Mouse (Mus musculus) midbrain, embryonic 15.5 days (tissue): ENCODE data around the gene Gpr68. TPM values are rescaled to one million over a fixed set of nuclear protein-coding genes. Genes with fewer than 3 reads are reported as not detected.

ENCODE experiments used
- ATAC-seq: fragments of 200-750 bp; cut with Nextera tagmentation; replicated peaks from 2 replicates; pipeline ENCODE4 v1.8.0; 2017; ENCODE audit warnings: moderate TSS enrichment
- H3K27ac ChIP-seq: fragments of 300-500 bp; sonication (generic); 2 replicates; pipeline ENCODE4 v1.5.1; 2015; ENCODE audit warnings: mild to moderate bottlenecking, inconsistent platforms
- H3K27me3 ChIP-seq: fragments of 300-500 bp; sonication (generic); replicated peaks from 2 replicates; pipeline ENCODE4 v1.6.1; 2015; ENCODE audit warnings: inconsistent platforms
- H3K36me3 ChIP-seq: fragments of 300-500 bp; sonication (generic); replicated peaks from 2 replicates; pipeline ENCODE4 v1.6.1; 2015; ENCODE audit warnings: inconsistent platforms
- H3K4me1 ChIP-seq: fragments of 300-500 bp; sonication (generic); 2 replicates; pipeline ENCODE4 v1.6.1; 2015; ENCODE audit warnings: inconsistent platforms
- H3K4me2 ChIP-seq: fragments of 300-500 bp; sonication (generic); 2 replicates; pipeline ENCODE4 v1.6.1; 2015; ENCODE audit warnings: inconsistent platforms, mild to moderate bottlenecking, moderate library complexity
- H3K4me3 ChIP-seq: fragments of 300-500 bp; sonication (generic); 2 replicates; pipeline ENCODE4 v1.5.1; 2015; ENCODE audit warnings: mild to moderate bottlenecking, inconsistent platforms
- H3K9ac ChIP-seq: fragments of 300-500 bp; sonication (generic); 2 replicates; pipeline ENCODE4 v1.6.1; 2015; ENCODE audit warnings: mild to moderate bottlenecking, inconsistent platforms
- H3K9me3 ChIP-seq: fragments of 300-500 bp; sonication (generic); 2 replicates; pipeline ENCODE4 v1.6.1; 2016; ENCODE audit warnings: inconsistent platforms
- WGBS: fragments of 180-500 bp; shearing (Covaris S2); methylation state at CpG from one replicate; pipeline ENCODE4 v1.1.7; 2015; ENCODE audit warnings: mixed read lengths; 5-methylcytosine and 5-hydroxymethylcytosine counted together
- polyA plus RNA-seq: library from polyadenylated mRNA; unstranded; fragments of >200 nt; fragmentation: Nextera tagmentation; extraction: Ambion mirVana; gene quantifications from 2 replicates; pipeline ENCODE4 v1.2.1, GENCODE M21; 2015

Gpr68 gene
- polyA plus RNA-seq, 1 experiment from 2014 or later, result 6.7 TPM

DNA sequence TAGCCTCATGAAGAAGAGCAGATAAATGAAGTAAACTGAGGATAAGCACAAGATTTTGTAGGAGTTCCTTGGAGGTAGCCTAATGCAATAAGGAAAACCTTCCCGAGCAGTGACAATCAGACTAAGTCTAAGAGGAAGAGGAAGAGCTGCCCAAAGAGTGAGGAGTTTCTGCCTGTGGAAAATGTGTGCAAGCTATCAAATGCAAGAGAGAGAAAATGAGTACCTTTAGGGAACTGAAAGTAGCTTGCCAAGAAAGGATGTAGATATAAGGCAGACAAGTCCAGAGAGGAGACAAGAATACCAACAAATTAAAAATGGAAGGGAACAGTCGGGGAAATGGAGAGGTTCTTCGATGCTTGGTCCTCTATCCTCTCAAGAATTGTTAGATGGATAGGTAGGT is 22.4 kb downstream of the Gpr68 start:
- Histone ChIP-seq H3K4me3 (no peak overlapping the region), H3K27ac (no peak overlapping the region), H3K27me3 (no peaks in the 10 kb centered on the region), H3K4me2 (no peak overlapping the region), H3K9ac (no peak overlapping the region), H3K36me3 (no peaks in the 10 kb centered on the region), H3K4me1 (peaks cover 6% of the 10 kb centered on the region; the same call in 1 of the 2 replicates), H3K9me3 (no peaks in the 10 kb centered on the region)
- WGBS, result 92% methylated on average over 3 of the region's 3 CpGs
- no peak for ATAC-seq

DNA sequence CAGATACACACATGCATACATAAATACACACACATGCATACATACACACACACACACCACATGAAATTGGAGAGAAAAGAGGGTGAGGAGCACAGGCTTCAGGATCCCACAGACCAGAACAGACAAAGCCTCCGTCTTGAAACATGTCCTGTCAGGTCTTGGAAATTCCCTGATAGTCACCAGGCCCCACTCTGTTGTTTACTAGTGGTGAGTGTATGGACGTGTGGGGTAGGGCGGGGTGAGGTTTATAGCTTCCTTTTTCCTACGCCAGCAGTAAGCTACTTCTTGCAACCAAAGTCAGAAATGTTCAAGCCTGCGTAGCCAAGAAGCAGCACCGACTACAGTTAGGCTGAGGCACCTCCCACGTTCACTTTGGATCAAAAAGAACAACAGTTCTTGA is 24.8 kb downstream of the Gpr68 start:
- Histone ChIP-seq H3K4me2 (no peak overlapping the region), H3K4me1 (peaks cover 6% of the 10 kb centered on the region; the same call in 1 of the 2 replicates), H3K27ac (no peak overlapping the region), H3K9me3 (no peaks in the 10 kb centered on the region), H3K9ac (no peak overlapping the region), H3K36me3 (no peaks in the 10 kb centered on the region), H3K4me3 (no peak overlapping the region), H3K27me3 (no peaks in the 10 kb centered on the region)
- no peak for ATAC-seq
- 83% methylated on average over 7 of the region's 7 CpGs for WGBS

DNA sequence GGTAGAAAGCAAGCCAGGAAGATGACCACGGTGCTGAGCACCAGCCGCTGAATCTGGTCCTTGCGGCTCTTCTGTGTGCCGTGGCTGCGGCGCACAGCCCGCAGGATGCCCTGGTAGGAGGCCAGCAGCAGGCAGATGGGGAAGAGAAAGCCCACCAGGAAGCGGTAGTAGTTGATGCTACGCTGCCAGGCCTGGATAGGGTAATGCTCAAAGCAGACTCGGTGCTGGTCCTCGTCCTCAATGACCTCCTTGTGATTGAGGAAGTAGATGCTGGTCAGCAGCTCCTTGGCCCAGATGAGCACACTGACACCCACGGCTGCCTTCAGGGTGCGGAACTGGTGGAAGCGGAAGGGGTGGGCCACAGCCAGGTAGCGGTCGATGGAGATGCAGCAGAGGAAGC is 29.4 kb downstream of the Gpr68 start:
- Histone ChIP-seq H3K27me3 (no peaks in the 10 kb centered on the region), H3K4me2 (no peak overlapping the region), H3K4me3 (no peak overlapping the region), H3K9me3 (no peaks in the 10 kb centered on the region), H3K36me3 (no peaks in the 10 kb centered on the region), H3K9ac (no peak overlapping the region), H3K4me1 (no peaks in the 10 kb centered on the region), H3K27ac (no peak overlapping the region)
- ATAC-seq, result no peak
- 91% methylated on average over 16 of the region's 16 CpGs for WGBS

DNA sequence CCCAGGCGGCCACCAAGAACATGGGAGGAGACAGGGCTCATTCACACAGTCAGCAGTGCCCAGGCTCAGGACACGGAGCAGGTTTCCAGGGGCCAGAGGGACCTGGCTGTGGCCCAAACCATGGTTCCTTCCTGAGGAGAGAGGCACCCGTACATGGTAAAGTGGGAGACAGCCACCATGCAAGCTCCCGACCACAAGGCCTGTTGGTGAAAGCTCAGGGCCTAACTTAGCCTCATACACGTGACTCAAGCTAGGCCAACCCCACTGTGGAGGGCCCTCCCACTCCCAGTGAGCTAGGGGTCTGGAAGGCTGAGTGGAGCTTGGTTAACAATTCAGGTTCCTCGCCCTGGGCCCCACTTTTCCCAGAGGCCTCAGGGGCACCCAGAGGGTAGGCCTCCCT is 30.1 kb downstream of the Gpr68 start:
- 82% methylated on average over 6 of the region's 6 CpGs for WGBS
- Histone ChIP-seq H3K4me3 (no peak overlapping the region), H3K4me2 (no peak overlapping the region), H3K9ac (no peak overlapping the region), H3K36me3 (no peaks in the 10 kb centered on the region), H3K27ac (no peak overlapping the region), H3K4me1 (no peaks in the 10 kb centered on the region), H3K27me3 (no peaks in the 10 kb centered on the region), H3K9me3 (no peaks in the 10 kb centered on the region)
- no peak for ATAC-seq

DNA sequence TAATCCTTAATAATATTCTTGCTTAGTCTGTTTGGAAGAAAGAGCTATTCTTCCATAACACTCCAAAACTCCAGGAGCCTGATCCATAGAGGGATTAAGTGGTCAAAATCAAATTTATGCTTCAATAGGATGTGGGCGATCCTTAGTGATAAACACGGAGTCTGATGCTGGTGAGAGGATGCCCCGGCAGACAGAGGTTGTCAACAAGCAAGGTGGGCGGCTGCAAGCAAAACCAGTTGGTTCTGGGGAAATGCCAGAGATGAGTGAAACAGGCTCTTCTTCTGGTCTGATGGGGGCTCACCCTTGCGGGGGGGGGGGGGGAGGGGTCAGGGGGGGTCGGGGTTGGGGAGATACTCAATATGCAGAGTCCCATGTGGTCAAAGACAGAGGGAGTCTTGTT is 32.0 kb downstream of the Gpr68 start:
- ATAC-seq, result no peak
- H3K4me3 ChIP-seq, result no peak overlapping the region
- no peaks in the 10 kb centered on the region for H3K4me1 ChIP-seq
- no peaks in the 10 kb centered on the region for H3K27me3 ChIP-seq
- H3K4me2 ChIP-seq, result no peak overlapping the region
- no peaks in the 10 kb centered on the region for H3K36me3 ChIP-seq
- WGBS, result 68% methylated on average over 6 of the region's 6 CpGs
- no peak overlapping the region for H3K27ac ChIP-seq
- H3K9ac ChIP-seq, result no peak overlapping the region
- H3K9me3 ChIP-seq, result no peaks in the 10 kb centered on the region

DNA sequence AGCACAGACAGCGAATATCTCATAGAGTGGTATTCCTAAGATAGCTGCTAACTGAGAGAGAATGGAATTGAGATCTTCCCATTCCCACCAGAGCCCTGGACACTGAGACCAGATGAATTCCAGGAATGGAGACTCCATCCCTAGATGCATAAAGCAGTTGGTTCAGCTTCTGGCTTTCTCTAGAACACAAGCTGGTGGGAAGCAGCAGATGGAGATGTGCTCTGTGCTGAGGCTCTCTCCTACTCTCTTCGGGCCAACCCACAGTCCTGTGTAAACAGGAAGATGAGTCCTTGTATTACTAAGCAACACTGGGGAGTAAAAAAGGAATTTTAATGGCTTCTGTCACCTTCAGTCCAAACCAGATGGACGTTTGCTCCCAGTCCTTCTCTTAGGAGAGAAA is 32.4 kb downstream of the Gpr68 start:
- Histone ChIP-seq H3K9me3 (no peaks in the 10 kb centered on the region), H3K36me3 (no peaks in the 10 kb centered on the region), H3K4me2 (no peak overlapping the region), H3K27ac (no peak overlapping the region), H3K9ac (no peak overlapping the region), H3K4me1 (no peaks in the 10 kb centered on the region), H3K4me3 (no peak overlapping the region), H3K27me3 (no peaks in the 10 kb centered on the region)
- 58% methylated on average over 3 of the region's 3 CpGs for WGBS
- ATAC-seq, result no peak

DNA sequence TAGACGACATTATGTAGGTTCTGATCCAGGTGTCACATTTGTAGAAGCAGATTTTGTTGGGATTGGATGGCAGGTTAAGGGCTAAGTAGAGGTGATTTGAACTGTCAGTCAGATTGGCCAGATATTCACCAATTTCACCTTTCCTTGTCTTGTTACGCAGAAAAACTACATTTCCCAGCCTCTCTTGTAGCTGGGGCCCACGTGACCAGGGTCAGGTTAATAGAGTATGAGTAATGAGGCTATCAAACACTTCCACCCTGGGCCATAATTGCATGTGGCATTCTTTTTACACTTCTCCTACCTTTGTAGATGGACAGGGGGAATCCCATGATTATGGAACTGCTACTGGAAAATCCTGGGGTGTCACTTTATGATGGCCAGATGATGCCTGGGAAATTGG is 34.4 kb downstream of the Gpr68 start:
- no peaks in the 10 kb centered on the region for H3K9me3 ChIP-seq
- H3K4me2 ChIP-seq, result no peak overlapping the region
- H3K4me1 ChIP-seq, result no peaks in the 10 kb centered on the region
- H3K27me3 ChIP-seq, result no peaks in the 10 kb centered on the region
- WGBS, result 82% methylated on average over 3 of the region's 3 CpGs
- H3K27ac ChIP-seq, result no peak overlapping the region
- no peak overlapping the region for H3K4me3 ChIP-seq
- no peak overlapping the region for H3K9ac ChIP-seq
- ATAC-seq, result no peak
- no peaks in the 10 kb centered on the region for H3K36me3 ChIP-seq

DNA sequence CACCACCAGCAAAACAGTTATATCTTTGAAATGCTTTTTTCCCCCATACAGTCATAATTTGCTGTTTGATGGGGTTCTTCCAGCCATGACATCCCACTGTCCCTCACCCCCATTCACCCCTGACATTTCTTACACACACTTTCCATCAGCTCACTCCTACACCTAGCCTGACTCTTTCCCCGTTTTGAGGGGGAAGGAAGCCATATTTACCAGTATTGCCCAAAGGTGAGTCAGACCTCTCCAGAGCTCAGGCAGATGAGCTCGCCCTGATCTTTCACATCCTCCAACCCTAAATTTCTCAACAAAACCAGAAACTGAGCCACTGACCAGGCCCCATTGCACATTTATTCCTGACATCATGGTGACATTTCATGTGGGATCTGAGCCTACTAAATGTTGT is 36.2 kb downstream of the Gpr68 start:
- Histone ChIP-seq H3K9ac (no peak overlapping the region), H3K27me3 (no peaks in the 10 kb centered on the region), H3K4me1 (no peaks in the 10 kb centered on the region), H3K27ac (no peak overlapping the region), H3K9me3 (no peaks in the 10 kb centered on the region), H3K36me3 (no peaks in the 10 kb centered on the region), H3K4me2 (no peak overlapping the region), H3K4me3 (no peak overlapping the region)
- WGBS, result 85% methylated on average over 2 of the region's 2 CpGs
- no peak for ATAC-seq

DNA sequence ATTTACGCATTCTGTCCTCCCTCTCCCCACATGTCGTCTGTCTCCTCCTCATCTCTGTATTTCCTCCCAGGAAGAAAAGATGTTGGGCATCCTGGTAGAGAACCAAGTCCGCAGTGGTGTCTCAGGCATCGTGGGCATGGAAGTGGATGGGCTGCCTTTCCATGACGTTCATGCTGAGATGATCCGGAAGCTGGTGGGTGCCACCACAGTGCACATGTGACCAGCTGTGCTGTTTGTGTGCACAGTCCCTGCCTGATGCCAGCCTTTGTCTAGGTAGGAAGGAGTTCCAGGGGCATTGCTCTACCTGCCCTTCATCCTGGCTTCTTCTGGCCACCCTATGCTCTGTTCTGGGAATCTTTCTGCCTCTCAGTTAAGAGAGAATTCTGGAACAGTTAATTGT is 36.8 kb downstream of the Gpr68 start:
- no peak overlapping the region for H3K4me3 ChIP-seq

DNA sequence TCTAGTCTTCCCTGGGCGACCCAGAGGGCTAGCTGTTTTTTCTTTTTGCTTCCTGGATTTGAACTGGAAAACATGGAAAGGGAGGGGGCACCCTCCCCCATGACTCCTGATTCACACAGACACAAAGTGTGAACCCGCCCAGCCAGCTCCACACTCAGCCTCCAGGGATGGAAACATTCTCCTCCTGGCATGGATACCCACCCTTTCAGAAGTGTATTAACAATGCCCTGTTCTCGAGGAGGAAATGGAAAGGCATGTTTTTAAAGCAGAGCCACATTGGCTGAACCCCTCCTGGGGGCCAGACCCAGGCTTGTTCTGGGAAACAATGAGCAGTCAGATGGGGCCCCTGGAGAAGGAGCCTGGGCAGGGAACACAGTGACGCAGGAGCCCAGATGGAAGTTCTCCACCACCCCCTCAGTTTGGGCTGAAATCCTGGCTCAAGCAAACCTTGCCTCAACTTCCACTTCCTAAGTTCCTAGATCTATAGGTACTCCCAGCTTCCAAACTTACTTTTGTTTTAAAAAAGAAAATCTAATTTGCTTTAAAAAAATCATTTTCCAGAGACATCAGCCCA is 39.9 kb downstream of the Gpr68 start:
- ATAC-seq, result no peak
- H3K9me3 ChIP-seq, result no peaks in the 10 kb centered on the region

More for the DNA sequence above, 36.8 kb downstream of the Gpr68 start:
- no peaks in the 10 kb centered on the region for H3K4me1 ChIP-seq
- no peak for ATAC-seq
- H3K9ac ChIP-seq, result no peak overlapping the region
- H3K9me3 ChIP-seq, result no peaks in the 10 kb centered on the region
- H3K27me3 ChIP-seq, result no peaks in the 10 kb centered on the region
- WGBS, result 95% methylated on average over 6 of the region's 6 CpGs
- no peaks in the 10 kb centered on the region for H3K36me3 ChIP-seq
- H3K27ac ChIP-seq, result no peak overlapping the region
- no peak overlapping the region for H3K4me2 ChIP-seq

DNA sequence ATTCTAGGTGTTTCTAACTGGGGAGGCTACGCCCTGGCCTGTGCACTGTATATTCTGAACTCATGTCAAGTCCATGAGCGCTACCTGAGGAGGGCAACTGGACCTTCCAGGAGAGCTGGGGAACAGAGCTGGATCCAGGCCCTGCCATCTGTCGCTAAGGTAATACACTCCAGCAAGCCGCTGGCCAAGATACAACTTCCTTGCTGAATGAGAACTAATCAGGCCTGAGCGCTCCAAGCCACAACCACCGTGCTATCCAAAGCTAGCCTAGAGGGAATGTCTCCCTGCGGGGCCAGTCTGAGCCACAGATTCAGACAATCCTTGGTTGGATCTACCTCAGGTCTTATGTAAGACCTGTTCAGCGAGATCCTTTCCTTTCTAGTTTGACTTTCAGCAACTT is 40.9 kb downstream of the Gpr68 start:
- WGBS, result 90% methylated on average over 8 of the region's 8 CpGs
- no peak overlapping the region for H3K4me2 ChIP-seq
- H3K27ac ChIP-seq, result no peak overlapping the region
- H3K27me3 ChIP-seq, result no peaks in the 10 kb centered on the region
- H3K36me3 ChIP-seq, result no peaks in the 10 kb centered on the region
- no peak overlapping the region for H3K9ac ChIP-seq
- H3K4me3 ChIP-seq, result no peak overlapping the region
- no peaks in the 10 kb centered on the region for H3K9me3 ChIP-seq
- ATAC-seq, result no peak
- no peaks in the 10 kb centered on the region for H3K4me1 ChIP-seq

More for the DNA sequence above, 39.9 kb downstream of the Gpr68 start:
- 56% methylated on average over 4 of the region's 4 CpGs for WGBS
- no peaks in the 10 kb centered on the region for H3K4me1 ChIP-seq
- H3K4me3 ChIP-seq, result no peak overlapping the region
- no peak overlapping the region for H3K27ac ChIP-seq
- H3K9ac ChIP-seq, result no peak overlapping the region
- H3K27me3 ChIP-seq, result no peaks in the 10 kb centered on the region
- no peaks in the 10 kb centered on the region for H3K36me3 ChIP-seq
- H3K4me2 ChIP-seq, result no peak overlapping the region

DNA sequence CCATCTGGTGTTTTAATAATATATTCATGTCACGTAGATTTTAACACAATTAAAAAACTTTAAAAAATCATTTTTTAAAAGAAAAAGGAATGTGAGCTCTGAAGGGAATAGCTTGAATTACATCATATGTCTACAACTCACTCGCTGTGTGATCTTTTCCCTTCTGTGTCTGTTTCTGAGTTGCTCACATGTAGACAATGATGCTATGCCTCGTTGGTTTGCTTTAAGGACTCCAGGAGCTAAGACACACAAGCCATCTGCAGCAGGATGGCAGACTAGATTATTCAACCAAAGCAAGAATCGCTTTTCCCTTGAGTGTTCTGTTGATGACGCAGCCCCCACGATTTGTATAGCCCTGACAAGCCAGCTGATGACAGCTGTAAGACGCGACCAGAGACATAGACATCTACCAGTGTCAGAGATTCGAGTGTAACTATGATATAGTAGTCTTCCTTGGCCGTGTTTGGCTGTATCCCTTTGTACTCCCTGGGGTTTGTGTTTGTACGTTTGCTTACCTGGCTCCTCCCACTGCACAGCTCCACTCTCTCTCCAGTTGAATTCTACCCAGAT is 42.4 kb downstream of the Gpr68 start:
- H3K4me1 ChIP-seq, result no peaks in the 10 kb centered on the region
- H3K4me2 ChIP-seq, result no peak overlapping the region
- H3K27ac ChIP-seq, result no peak overlapping the region
- 70% methylated on average over 11 of the region's 11 CpGs for WGBS
- no peaks in the 10 kb centered on the region for H3K36me3 ChIP-seq
- no peaks in the 10 kb centered on the region for H3K27me3 ChIP-seq
- H3K9ac ChIP-seq, result no peak overlapping the region
- no peak for ATAC-seq
- no peaks in the 10 kb centered on the region for H3K9me3 ChIP-seq
- H3K4me3 ChIP-seq, result no peak overlapping the region

DNA sequence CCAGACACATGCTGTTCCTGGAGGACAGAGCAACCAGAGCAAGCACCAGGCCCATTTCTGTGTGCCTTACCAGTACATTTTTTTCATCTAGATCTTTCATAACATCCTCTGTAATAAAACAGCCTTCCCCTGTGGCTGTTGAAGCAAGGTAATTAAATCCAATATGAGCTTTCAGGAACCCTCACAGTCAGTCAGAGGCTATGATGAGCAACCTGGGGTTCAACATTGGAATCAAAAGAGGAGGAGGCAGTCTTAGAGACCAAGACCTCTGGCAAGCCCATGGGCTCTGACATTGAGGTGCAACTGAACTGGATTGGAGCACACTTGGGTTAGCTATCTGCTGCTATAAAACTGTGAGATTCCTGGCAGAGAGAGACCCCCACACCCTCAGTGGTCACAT is 42.9 kb downstream of the Gpr68 start:
- Histone ChIP-seq H3K27me3 (no peaks in the 10 kb centered on the region), H3K4me1 (no peaks in the 10 kb centered on the region)

More for the DNA sequence above, 42.9 kb downstream of the Gpr68 start:
- no peak overlapping the region for H3K4me2 ChIP-seq
- H3K9ac ChIP-seq, result no peak overlapping the region
- H3K9me3 ChIP-seq, result no peaks in the 10 kb centered on the region
- no peaks in the 10 kb centered on the region for H3K36me3 ChIP-seq
- H3K27ac ChIP-seq, result no peak overlapping the region
- no peak for ATAC-seq
- H3K4me3 ChIP-seq, result no peak overlapping the region
